Mouse (Mus musculus) olfactory bulb, adult 2 months (tissue): ENCODE measurements around the gene Atg2a.

Source experiments
- CTCF ChIP-seq: fragments of 200-500 bp; IDR thresholded peaks from 2 replicates; pipeline ENCODE4 v1.5.1; 2012; ENCODE audit warnings: low read depth, mild to moderate bottlenecking, low read length, moderate library complexity; ENCODE audit not compliant: insufficient read depth
- POLR2A ChIP-seq: fragments of 200-500 bp; IDR thresholded peaks from 2 replicates; pipeline ENCODE4 v1.6.1; 2012; ENCODE audit warnings: mild to moderate bottlenecking, low read depth, low read length, moderate library complexity; ENCODE audit not compliant: insufficient read depth

GRCm38 (mm10) chr19:6267306-6268169 is 26.1 kb downstream of the Atg2a start:
- TF ChIP-seq POLR2A (no peak), CTCF (no peak)
